Mouse (Mus musculus) myocyte (in vitro differentiated cells): Measurements from ENCODE around the gene Dab1.

Experiments
- CEBPB ChIP-seq: IDR thresholded peaks from 2 replicates; pipeline ENCODE4 v1.6.1; 2011; ENCODE audit warnings: mild to moderate bottlenecking, moderate library complexity; ENCODE audit not compliant: poor library complexity, insufficient read depth, severe bottlenecking
- E2F4 ChIP-seq: IDR thresholded peaks from one replicate; pipeline ENCODE4 v1.6.1; 2011; ENCODE audit warnings: mild to moderate bottlenecking, control low read depth, moderate library complexity; ENCODE audit not compliant: insufficient read depth
- MAX ChIP-seq: IDR thresholded peaks from one replicate; pipeline ENCODE4 v1.6.1; 2011; ENCODE audit warnings: low read depth, mild to moderate bottlenecking, control low read depth
- MYOD1 ChIP-seq, 3 experiments: IDR thresholded peaks; one replicate each; pipeline ENCODE4 v1.6.1; 2011; ENCODE audit warnings: control low read depth in 2 of 3, low read depth in 2 of 3, mild to moderate bottlenecking in 2 of 3, moderate library complexity in 1 of 3; ENCODE audit not compliant: insufficient read length in 2 of 3, control insufficient read depth in 1 of 3
- MYOG ChIP-seq, 3 experiments: IDR thresholded peaks; one replicate each; pipeline ENCODE4 v1.6.1; 2011; ENCODE audit warnings: control low read depth in 2 of 3, low read depth in 2 of 3, mild to moderate bottlenecking in 2 of 3; ENCODE audit not compliant: insufficient read length in 2 of 3, control insufficient read depth in 1 of 3, insufficient read depth in 1 of 3
- POLR2A ChIP-seq: IDR thresholded peaks from one replicate; pipeline ENCODE4 v1.6.1; 2011; ENCODE audit warnings: low read depth, mild to moderate bottlenecking, control low read depth, moderate library complexity; ENCODE audit not compliant: insufficient read length
- POLR2AphosphoS2 ChIP-seq: IDR thresholded peaks from one replicate; pipeline ENCODE4 v1.6.1; 2011; ENCODE audit warnings: low read depth, control low read depth; ENCODE audit not compliant: insufficient read length
- REST ChIP-seq: IDR thresholded peaks from one replicate; pipeline ENCODE4 v1.6.1; 2011; ENCODE audit warnings: mild to moderate bottlenecking, control low read depth, moderate library complexity; ENCODE audit not compliant: insufficient read depth, insufficient read length
- SRF ChIP-seq: IDR thresholded peaks from one replicate; pipeline ENCODE4 v1.6.1; 2011; ENCODE audit warnings: low read depth; ENCODE audit not compliant: control insufficient read depth, insufficient read length
- TCF12 ChIP-seq: IDR thresholded peaks from one replicate; pipeline ENCODE4 v1.6.1; 2011; ENCODE audit warnings: mild to moderate bottlenecking, control low read depth; ENCODE audit not compliant: poor library complexity, insufficient read depth, severe bottlenecking
- USF1 ChIP-seq: IDR thresholded peaks from one replicate; pipeline ENCODE4 v1.6.1; 2011; ENCODE audit warnings: low read depth, mild to moderate bottlenecking, control low read depth, moderate library complexity

DNA sequence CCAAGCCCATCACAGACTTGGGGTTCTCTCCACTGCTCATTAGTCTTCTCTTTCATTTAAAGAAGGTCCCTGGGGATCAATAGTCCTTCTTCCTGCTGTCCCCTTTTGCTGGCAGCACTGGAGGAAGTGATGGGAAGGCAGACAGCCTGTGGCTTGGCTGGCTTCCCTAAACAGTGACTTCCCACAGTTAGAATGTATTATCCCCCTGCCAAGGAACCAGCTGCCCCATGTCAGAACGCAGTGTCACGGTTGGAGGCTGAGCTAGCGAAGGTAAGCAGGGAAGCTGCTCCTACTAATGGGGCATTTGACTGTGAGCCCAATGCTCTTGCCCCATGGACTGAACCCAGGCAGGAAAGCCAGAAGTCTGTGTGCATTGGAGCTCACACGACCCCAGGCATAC, 162.2 kb downstream of the Dab1 start:
- TF ChIP-seq E2F4 = no peak
- no peak for TF ChIP-seq MAX
- no peak for TF ChIP-seq POLR2A
- no peak for TF ChIP-seq TCF12
- no peak for TF ChIP-seq MYOG (IDR thresholded peaks at IDR 0.05; ENCODE audit: control insufficient read depth in 1 of 3, insufficient read depth in 1 of 3, insufficient read length in 2 of 3, low read depth in 2 of 3)
- no peak for TF ChIP-seq POLR2AphosphoS2
- TF ChIP-seq MYOD1 (IDR thresholded peaks at IDR 0.05; ENCODE audit: control insufficient read depth in 1 of 3, insufficient read length in 2 of 3, low read depth in 2 of 3) = no peak
- TF ChIP-seq CEBPB = no peak
- no peak for TF ChIP-seq REST
- no peak for TF ChIP-seq USF1
- no peak for TF ChIP-seq SRF
